Mouse (Mus musculus): ENCODE data around the gene Def6. TPM values are rescaled to one million over a fixed set of nuclear protein-coding genes. Genes with fewer than 3 reads are reported as not detected.
A peak's percentile ranks its signal among the peaks of the same experiment; 100 is the strongest.

Gene Def6
- polyA plus RNA-seq, 2 experiments: 10.0 to 15.5 TPM

DNA sequence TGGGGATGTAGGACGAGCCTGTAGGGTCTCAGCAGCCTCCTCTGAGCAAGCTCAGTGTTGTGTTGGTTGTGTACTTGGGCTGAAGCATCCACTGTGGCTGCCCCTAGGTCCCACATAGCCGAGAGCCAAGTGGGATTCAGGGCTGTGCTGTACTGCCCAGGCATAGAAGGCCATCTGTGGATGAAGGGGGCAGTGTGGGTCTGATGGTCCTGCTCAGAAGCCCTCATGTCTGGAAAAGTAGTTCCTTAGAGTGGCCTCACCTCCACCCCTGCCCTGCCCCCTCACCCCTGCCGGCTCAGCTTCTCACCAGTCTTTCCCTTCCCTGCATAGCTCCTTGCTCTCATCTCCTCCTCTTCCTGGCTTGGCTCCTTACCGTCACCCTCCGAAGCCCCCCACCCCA, 48.1 kb downstream of the Def6 start:
- peaks cover 13% of the 10 kb centered on the region; the same call in 1 of the 2 replicates for H3K36me3 ChIP-seq (ENCODE audit: control insufficient read depth, insufficient read depth, low read length)
- no peaks in the 10 kb centered on the region for H3K27me3 ChIP-seq (ENCODE audit: control insufficient read depth, insufficient read depth, low read length)
- ATAC-seq (ENCODE audit: low FRiP score, low read depth): no peak
- no peaks in the 10 kb centered on the region; the same call in 1 of the 2 replicates for H3K9me3 ChIP-seq (ENCODE audit: control insufficient read depth, low read length)
- no peak overlapping the region for H3K9ac ChIP-seq (ENCODE audit: low read depth, low read length, severe bottlenecking)
- peaks cover 36% of the 10 kb centered on the region for H3K4me1 ChIP-seq (ENCODE audit: control insufficient read depth, insufficient read depth, low read length)
- DNase-seq (ENCODE audit: low spot score): no peak
- no peak overlapping the region for H3K4me3 ChIP-seq (replicated peaks; ENCODE audit: low read length)
- TF ChIP-seq POLR2A (IDR thresholded peaks at IDR 0.05; ENCODE audit: borderline replicate concordance, extremely low read depth, insufficient read depth, insufficient read length): no peak
- 34% methylated on average over 5 of the region's 5 CpGs for WGBS
- H3K27ac ChIP-seq (replicated peaks; ENCODE audit: low read depth, low read length): 0 out of 2 replicates have a peak overlapping the region, but pooled peaks have one; percentile 13
- no peak overlapping the region for H3K4me2 ChIP-seq (replicated peaks; ENCODE audit: low read depth, low read length, severe bottlenecking)

- Histone ChIP-seq H3K4me3 (replicated peaks; ENCODE audit: low read length) (no peak overlapping the region), H3K27me3 (ENCODE audit: control insufficient read depth, insufficient read depth, low read length) (no peaks in the 10 kb centered on the region), H3K27ac (replicated peaks; ENCODE audit: low read depth, low read length) (peak overlapping the region; percentile 70), H3K4me1 (ENCODE audit: control insufficient read depth, insufficient read depth, low read length) (peaks cover 36% of the 10 kb centered on the region), H3K36me3 (ENCODE audit: control insufficient read depth, insufficient read depth, low read length) (peaks cover 12% of the 10 kb centered on the region; the same call in 1 of the 2 replicates), H3K9ac (ENCODE audit: low read depth, low read length, severe bottlenecking) (no peak overlapping the region), H3K9me3 (ENCODE audit: control insufficient read depth, low read length) (no peaks in the 10 kb centered on the region; the same call in 1 of the 2 replicates), H3K4me2 (replicated peaks; ENCODE audit: low read depth, low read length, severe bottlenecking) (peak overlapping the region; percentile 17; the same call in 1 of the 2 replicates)
- TF ChIP-seq POLR2A (IDR thresholded peaks at IDR 0.05; ENCODE audit: borderline replicate concordance, extremely low read depth, insufficient read depth, insufficient read length): no peak
- ATAC-seq (ENCODE audit: low FRiP score, low read depth) (peak; percentile 77), DNase-seq (ENCODE audit: low spot score) (peak; percentile 57)
- 32% methylated on average over 13 of the region's 13 CpGs for WGBS
Measured at GRCm38 (mm10) chr17:28256651-28257328, 49.2 kb downstream of the Def6 start.

DNA sequence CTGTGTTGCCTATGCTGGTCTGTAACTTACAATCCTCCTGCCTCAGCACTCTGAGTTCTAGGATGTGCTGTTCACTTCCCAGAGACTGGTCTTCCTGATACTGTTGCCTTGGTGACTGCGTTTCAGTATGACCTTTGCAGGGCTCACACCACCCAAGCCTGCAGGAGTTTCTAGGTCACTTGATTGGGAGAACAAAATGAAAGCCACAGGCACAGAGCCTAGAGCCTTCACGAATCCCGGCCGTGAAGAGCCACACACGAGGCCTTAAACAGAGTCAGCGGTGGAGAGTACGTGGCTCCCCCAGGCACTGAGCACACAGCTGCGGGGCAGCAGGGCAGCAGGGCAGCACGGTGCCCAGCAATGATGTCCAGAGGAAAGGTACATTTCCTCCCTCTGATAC, 50.7 kb downstream of the Def6 start:
- 91% methylated on average over 9 of the region's 9 CpGs for WGBS
- Histone ChIP-seq H3K9me3 (ENCODE audit: control insufficient read depth, low read length) (no peaks in the 10 kb centered on the region; the same call in 1 of the 2 replicates), H3K27me3 (ENCODE audit: control insufficient read depth, insufficient read depth, low read length) (no peaks in the 10 kb centered on the region), H3K36me3 (ENCODE audit: control insufficient read depth, insufficient read depth, low read length) (peaks cover 5% of the 10 kb centered on the region; the same call in 1 of the 2 replicates), H3K9ac (ENCODE audit: low read depth, low read length, severe bottlenecking) (no peak overlapping the region), H3K4me3 (replicated peaks; ENCODE audit: low read length) (no peak overlapping the region), H3K4me1 (ENCODE audit: control insufficient read depth, insufficient read depth, low read length) (peaks cover 33% of the 10 kb centered on the region), H3K4me2 (replicated peaks; ENCODE audit: low read depth, low read length, severe bottlenecking) (no peak overlapping the region), H3K27ac (replicated peaks; ENCODE audit: low read depth, low read length) (no peak overlapping the region)
- no peak for TF ChIP-seq POLR2A (IDR thresholded peaks at IDR 0.05; ENCODE audit: borderline replicate concordance, extremely low read depth, insufficient read depth, insufficient read length)
- ATAC-seq (ENCODE audit: low FRiP score, low read depth) (no peak), DNase-seq (ENCODE audit: low spot score) (no peak)

- ATAC-seq (ENCODE audit: low FRiP score, low read depth) (no peak), DNase-seq (ENCODE audit: low spot score) (no peak)
- no peak overlapping the region for H3K4me2 ChIP-seq (replicated peaks; ENCODE audit: low read depth, low read length, severe bottlenecking)
- no peak for TF ChIP-seq POLR2A (IDR thresholded peaks at IDR 0.05; ENCODE audit: borderline replicate concordance, extremely low read depth, insufficient read depth, insufficient read length)
- H3K4me3 ChIP-seq (replicated peaks; ENCODE audit: low read length): no peak overlapping the region
- H3K27me3 ChIP-seq (ENCODE audit: control insufficient read depth, insufficient read depth, low read length): no peaks in the 10 kb centered on the region
- peaks cover 5% of the 10 kb centered on the region; the same call in 1 of the 2 replicates for H3K36me3 ChIP-seq (ENCODE audit: control insufficient read depth, insufficient read depth, low read length)
- WGBS: 86% methylated on average over 16 of the region's 16 CpGs
- no peak overlapping the region for H3K9ac ChIP-seq (ENCODE audit: low read depth, low read length, severe bottlenecking)
- peaks cover 31% of the 10 kb centered on the region for H3K4me1 ChIP-seq (ENCODE audit: control insufficient read depth, insufficient read depth, low read length)
- H3K9me3 ChIP-seq (ENCODE audit: control insufficient read depth, low read length): no peaks in the 10 kb centered on the region; the same call in 1 of the 2 replicates
- H3K27ac ChIP-seq (replicated peaks; ENCODE audit: low read depth, low read length): no peak overlapping the region
Measured at GRCm38 (mm10) chr17:28259890-28260542, 52.4 kb downstream of the Def6 start.

GRCm38 (mm10) chr17:28260543-28260909, 52.9 kb downstream of the Def6 start:
- ATAC-seq (ENCODE audit: low FRiP score, low read depth) (no peak), DNase-seq (ENCODE audit: low spot score) (no peak)
- WGBS: 83% methylated on average over 9 of the region's 9 CpGs
- Histone ChIP-seq H3K4me1 (ENCODE audit: control insufficient read depth, insufficient read depth, low read length) (peaks cover 27% of the 10 kb centered on the region), H3K27me3 (ENCODE audit: control insufficient read depth, insufficient read depth, low read length) (no peaks in the 10 kb centered on the region), H3K9ac (ENCODE audit: low read depth, low read length, severe bottlenecking) (no peak overlapping the region), H3K4me3 (replicated peaks; ENCODE audit: low read length) (no peak overlapping the region), H3K4me2 (replicated peaks; ENCODE audit: low read depth, low read length, severe bottlenecking) (no peak overlapping the region), H3K27ac (replicated peaks; ENCODE audit: low read depth, low read length) (no peak overlapping the region), H3K9me3 (ENCODE audit: control insufficient read depth, low read length) (no peaks in the 10 kb centered on the region; the same call in 1 of the 2 replicates), H3K36me3 (ENCODE audit: control insufficient read depth, insufficient read depth, low read length) (peaks cover 5% of the 10 kb centered on the region; the same call in 1 of the 2 replicates)
- TF ChIP-seq POLR2A (IDR thresholded peaks at IDR 0.05; ENCODE audit: borderline replicate concordance, extremely low read depth, insufficient read depth, insufficient read length): no peak
